In genomic region chr14:37015894-37016293, GRCm38 (mm10) we compare ENCODE assay signal across 13 mouse cellular contexts. TPM values are rescaled to one million over a fixed set of nuclear protein-coding genes. Genes with fewer than 3 reads are reported as not detected.
DNase-seq lines count a peak whose midpoint lies in the region; ATAC-seq and TF ChIP-seq lines count a peak whose summit lies in the region.
"Had no signal": no experiment of that assay in that cellular context is flagged by ENCODE, and none has a peak within 500 bp of the region (broad histone marks: within the 10 kb centered on the region; RNA-seq: fewer than 3 reads in every experiment).

No protein-coding gene starts in this region.

- no peaks in the 10 kb centered on the region for H3K4me1 ChIP-seq in lung, embryonic 14.5 days (ENCODE audit: insufficient read depth)
- no peaks in the 10 kb centered on the region for H3K4me1 ChIP-seq in cerebellum, adult 2 months (ENCODE audit: control insufficient read depth, insufficient read depth, low read length)
- H3K4me1 ChIP-seq: neural tube, embryonic 12.5 days had no signal

- no peaks in the 10 kb centered on the region for H3K36me3 ChIP-seq in lung, embryonic 14.5 days (ENCODE audit: insufficient read depth)
- H3K36me3 ChIP-seq: neural tube, embryonic 12.5 days had no signal

- H3K27me3 ChIP-seq in lung, embryonic 14.5 days (ENCODE audit: insufficient read depth, low read length): no peaks in the 10 kb centered on the region
- no peaks in the 10 kb centered on the region for H3K27me3 ChIP-seq in cerebellum, adult 2 months (ENCODE audit: control insufficient read depth, insufficient read depth, low read length)
- H3K27me3 ChIP-seq: neural tube, embryonic 12.5 days had no signal

- 35% methylated on average over 5 of the region's 5 CpGs for WGBS in lung, embryonic 14.5 days
- WGBS in cerebellum, adult 2 months: 51% methylated on average over 5 of the region's 5 CpGs

- no peak overlapping the region for H3K4me2 ChIP-seq in lung, embryonic 14.5 days
- H3K4me2 ChIP-seq: neural tube, embryonic 12.5 days had no signal

- no peak for ATAC-seq in lung, embryonic 14.5 days (ENCODE audit: insufficient read depth)
- ATAC-seq in common myeloid progenitor, adult 5-6 weeks (replicated peaks; ENCODE audit: low read depth, poor library complexity, severe bottlenecking): peak; percentile 87
- ATAC-seq: forebrain, embryonic 16.5 days; intestine, embryonic 16.5 days had no signal

- DNase-seq in adrenal gland, postnatal 25 days: peak; percentile 9
- DNase-seq in adrenal gland, postnatal 4 days (ENCODE audit: low spot score in 2 of 2): no peak
- DNase-seq in lung, embryonic 14.5 days: peak; percentile 82
- no peak for DNase-seq in lung, adult 18-20 months
- peak; percentile 46 for DNase-seq in mesoderm, embryonic 11.5 days (ENCODE audit: low read depth, low spot score)
- DNase-seq in cerebellum, adult 2 months: no peak
- DNase-seq in thymus, postnatal 25 days: no peak

- no peak for TF ChIP-seq CTCF in lung, embryonic 14.5 days (IDR thresholded peaks at IDR 0.05; ENCODE audit: low read depth)
- no peak for TF ChIP-seq CTCF in cerebellum, adult 2 months (IDR thresholded peaks at IDR 0.05; ENCODE audit: borderline replicate concordance, insufficient read depth, low read depth, low read length)

- H3K4me3 ChIP-seq in lung, embryonic 14.5 days (ENCODE audit: low read depth, low read length): no peak overlapping the region
- H3K4me3 ChIP-seq in cerebellum, adult 2 months (replicated peaks; ENCODE audit: insufficient read depth, low read depth, low read length): no peak overlapping the region
- H3K4me3 ChIP-seq: neural tube, embryonic 12.5 days had no signal

- H3K9ac ChIP-seq in lung, embryonic 14.5 days: no peak overlapping the region
- H3K9ac ChIP-seq: neural tube, embryonic 12.5 days had no signal

- H3K27ac ChIP-seq in lung, embryonic 14.5 days (ENCODE audit: low read depth): no peak overlapping the region
- no peak overlapping the region for H3K27ac ChIP-seq in cerebellum, adult 2 months (ENCODE audit: insufficient read depth, low read length)
- H3K27ac ChIP-seq: neural tube, embryonic 12.5 days had no signal

- no peaks in the 10 kb centered on the region for H3K9me3 ChIP-seq in lung, embryonic 14.5 days (ENCODE audit: low read depth, low read length)

- TF ChIP-seq POLR2A in cerebellum, adult 2 months (IDR thresholded peaks at IDR 0.05; ENCODE audit: borderline replicate concordance, insufficient read depth, low read length): no peak

RNA-seq across cellular contexts. Expression of gene Rgr, which starts 32.9 kb away (rescaled TPM):
- total RNA-seq in adrenal gland, postnatal 25 days (2021): not detected in 2 replicates
- total RNA-seq in adrenal gland, postnatal 4 days (2021): not detected
- polyA plus RNA-seq in lung, embryonic 14.5 days (2014; fragmentation: Nextera tagmentation; extraction: Ambion mirVana): not detected in 2 replicates
- total RNA-seq in common myeloid progenitor, adult 5-6 weeks (2017): not detected in 2 replicates
- polyA plus RNA-seq in cerebellum, adult 2 months (2012; rRNA removed): not detected in 2 replicates
- total RNA-seq: liver, adult 2 months had no signal
- polyA plus RNA-seq: forebrain, embryonic 16.5 days; intestine, embryonic 16.5 days; neural tube, embryonic 12.5 days; testis, adult 2 months had no signal

RNA-seq across cellular contexts. Expression of gene Lrit1, which starts 38.7 kb away (rescaled TPM):
- not detected in 2 replicates for total RNA-seq in adrenal gland, postnatal 25 days (2021)
- under 1 TPM in 1 of 2 experiments, not detected in 1; 0.06 TPM for total RNA-seq in adrenal gland, postnatal 4 days (2021)
- not detected in 2 replicates for polyA plus RNA-seq in lung, embryonic 14.5 days (2014; fragmentation: Nextera tagmentation; extraction: Ambion mirVana)
- total RNA-seq in common myeloid progenitor, adult 5-6 weeks (2017): not detected in 2 replicates
- not detected in 2 replicates for polyA plus RNA-seq in cerebellum, adult 2 months (2012; rRNA removed)
- polyA plus RNA-seq: forebrain, embryonic 16.5 days; intestine, embryonic 16.5 days; neural tube, embryonic 12.5 days had no signal

RNA-seq across cellular contexts. Expression of gene Ccser2, which starts 47.3 kb away (rescaled TPM):
- total RNA-seq in adrenal gland, postnatal 25 days (2021): 31.3 and 33.2 TPM in 2 replicates
- total RNA-seq in adrenal gland, postnatal 4 days (2021): 10 to 100 TPM; 29.1 to 33.4 TPM
- 33.9 and 34.8 TPM in 2 replicates for polyA plus RNA-seq in lung, embryonic 14.5 days (2014; fragmentation: Nextera tagmentation; extraction: Ambion mirVana)
- 11.9 and 13.7 TPM in 2 replicates for total RNA-seq in common myeloid progenitor, adult 5-6 weeks (2017)
- polyA plus RNA-seq in cerebellum, adult 2 months (2012; rRNA removed): 49.4 and 50.8 TPM in 2 replicates

RNA-seq across cellular contexts. Expression of gene Lrit2, which starts 51.8 kb away (rescaled TPM):
- total RNA-seq in adrenal gland, postnatal 25 days (2021): not detected in 2 replicates
- total RNA-seq in adrenal gland, postnatal 4 days (2021): not detected
- not detected in 2 replicates for polyA plus RNA-seq in lung, embryonic 14.5 days (2014; fragmentation: Nextera tagmentation; extraction: Ambion mirVana)
- total RNA-seq in common myeloid progenitor, adult 5-6 weeks (2017): not detected in 2 replicates
- polyA plus RNA-seq in cerebellum, adult 2 months (2012; rRNA removed): not detected in 2 replicates
- polyA plus RNA-seq: forebrain, embryonic 16.5 days; intestine, embryonic 16.5 days; neural tube, embryonic 12.5 days had no signal

Comparison
In these comparisons a context has a peak if more than half of its experiments do, and no peak if none do; other contexts are left out.
1. DNase-seq: peak in adrenal gland, postnatal 25 days (single experiment), lung, embryonic 14.5 days (single experiment) and mesoderm, embryonic 11.5 days (single experiment); none in adrenal gland, postnatal 4 days (0 of 2), lung, adult 18-20 months (0 of 2), cerebellum, adult 2 months (0 of 2) and thymus, postnatal 25 days (single experiment).